Comparison of ENCODE assay signal across 9 mouse cellular contexts in genomic region chr8:126601325-126601724, GRCm38 (mm10). TPM values are rescaled to one million over a fixed set of nuclear protein-coding genes. Genes with fewer than 3 reads are reported as not detected.
DNase-seq lines count a peak whose midpoint lies in the region; ATAC-seq and TF ChIP-seq lines count a peak whose summit lies in the region.
"Had no signal": no experiment of that assay in that cellular context is flagged by ENCODE, and none has a peak within 500 bp of the region (broad histone marks: within the 10 kb centered on the region; RNA-seq: fewer than 3 reads in every experiment).

No protein-coding gene starts in this region.

- H3K9ac ChIP-seq in intestine, embryonic 16.5 days (ENCODE audit: low read depth, low read length), result no peak overlapping the region
- no peak overlapping the region for H3K9ac ChIP-seq in intestine, embryonic 15.5 days
- H3K9ac ChIP-seq in ES-E14 (ENCODE audit: insufficient read depth, low read depth, low read length, poor library complexity, severe bottlenecking), result no peak overlapping the region
- no peak overlapping the region for H3K9ac ChIP-seq in hindbrain, embryonic 15.5 days

- peak overlapping the region; percentile 47; the same call in 1 of the 2 replicates for H3K27ac ChIP-seq in intestine, embryonic 16.5 days (ENCODE audit: low read length)
- no peak overlapping the region for H3K27ac ChIP-seq in intestine, embryonic 15.5 days
- peak overlapping the region; percentile 73; the same call in 1 of the 2 replicates for H3K27ac ChIP-seq in ES-E14 (ENCODE audit: insufficient read depth, low read depth, low read length, poor library complexity, severe bottlenecking)
- H3K27ac ChIP-seq in hindbrain, embryonic 15.5 days (replicated peaks), result peak overlapping the region; percentile 0; the same call in 1 of the 2 replicates

- H3K9me3 ChIP-seq in intestine, embryonic 16.5 days (ENCODE audit: control insufficient read depth, low read length), result no peaks in the 10 kb centered on the region
- H3K9me3 ChIP-seq in intestine, embryonic 15.5 days, result no peaks in the 10 kb centered on the region
- H3K9me3 ChIP-seq in ES-E14 (ENCODE audit: control insufficient read depth, insufficient read depth, low read depth, low read length), result 0 out of 2 replicates have a peak, but pooled peaks cover 6% of the 10 kb centered on the region
- H3K9me3 ChIP-seq in hindbrain, embryonic 15.5 days, result no peaks in the 10 kb centered on the region

- H3K4me2 ChIP-seq in intestine, embryonic 16.5 days (ENCODE audit: low read depth, low read length), result no peak overlapping the region
- H3K4me2 ChIP-seq in intestine, embryonic 15.5 days (replicated peaks), result no peak overlapping the region
- H3K4me2 ChIP-seq in hindbrain, embryonic 15.5 days, result no peak overlapping the region

- no peak overlapping the region for H3K4me3 ChIP-seq in intestine, embryonic 16.5 days (ENCODE audit: low read length)
- H3K4me3 ChIP-seq in intestine, embryonic 15.5 days (replicated peaks), result no peak overlapping the region
- H3K4me3 ChIP-seq in ES-E14 (ENCODE audit: insufficient read depth in 1 of 2, low read depth in 1 of 2, low read length in 2 of 2, poor library complexity in 1 of 2, severe bottlenecking in 1 of 2), result no peak overlapping the region
- no peak overlapping the region for H3K4me3 ChIP-seq in hindbrain, embryonic 15.5 days

- WGBS in intestine, embryonic 16.5 days, result 38% methylated on average over 5 of the region's 5 CpGs
- WGBS in intestine, embryonic 15.5 days, result 45% methylated on average over 5 of the region's 5 CpGs
- WGBS in hindbrain, embryonic 15.5 days, result 11% methylated on average over 5 of the region's 5 CpGs

- peaks cover 33% of the 10 kb centered on the region for H3K4me1 ChIP-seq in intestine, embryonic 16.5 days (ENCODE audit: control insufficient read depth, insufficient read depth, low read length)
- H3K4me1 ChIP-seq in intestine, embryonic 15.5 days (replicated peaks), result peaks cover 27% of the 10 kb centered on the region
- H3K4me1 ChIP-seq in ES-E14 (ENCODE audit: control insufficient read depth in 2 of 2, insufficient read depth in 2 of 2, low read length in 2 of 2, poor library complexity in 1 of 2), result peaks cover 17 to 26% of the 10 kb centered on the region in 2 experiments
- H3K4me1 ChIP-seq in hindbrain, embryonic 15.5 days (replicated peaks), result peaks cover 46% of the 10 kb centered on the region

- DNase-seq in A20 (ENCODE audit: low read depth, low spot score), result peak; percentile 81
- DNase-seq in ES-E14 (ENCODE audit: low read depth, low spot score), result no peak
- DNase-seq in natural killer cell, adult 2 months (ENCODE audit: low spot score in 2 of 2), result no peak
- DNase-seq in adrenal gland, adult (ENCODE audit: inconsistent age in 2 of 2, low spot score in 1 of 2), result no peak
- DNase-seq: right cerebral cortex, postnatal 14 days; thymus, adult 2 months had no signal

- H3K27me3 ChIP-seq in intestine, embryonic 16.5 days (replicated peaks; ENCODE audit: control insufficient read depth, insufficient read depth, low read length), result no peaks in the 10 kb centered on the region
- no peaks in the 10 kb centered on the region for H3K27me3 ChIP-seq in intestine, embryonic 15.5 days (replicated peaks)
- H3K27me3 ChIP-seq in hindbrain, embryonic 15.5 days, result no peaks in the 10 kb centered on the region

- no peaks in the 10 kb centered on the region for H3K36me3 ChIP-seq in intestine, embryonic 16.5 days (ENCODE audit: control insufficient read depth, insufficient read depth, low read length)
- H3K36me3 ChIP-seq in intestine, embryonic 15.5 days, result no peaks in the 10 kb centered on the region
- H3K36me3 ChIP-seq in ES-E14 (ENCODE audit: control insufficient read depth, insufficient read depth, low read length, poor library complexity, severe bottlenecking), result no peaks in the 10 kb centered on the region
- H3K36me3 ChIP-seq in hindbrain, embryonic 15.5 days, result no peaks in the 10 kb centered on the region

- no peak for ATAC-seq in intestine, embryonic 16.5 days
- ATAC-seq in intestine, embryonic 15.5 days, result no peak
- ATAC-seq in hindbrain, embryonic 15.5 days (ENCODE audit: low FRiP score, low read depth), result no peak

- in situ Hi-C loops in ES-E14 (cut with MboI; ENCODE audit: low sequenced_read_pairs in 2 of 2, unreplicated experiment in 2 of 2), result no loop called here

TF ChIP-seq in ES-E14, 5 proteins besides CTCF, POLR2A, EP300 and RAD21:
- TF ChIP-seq HCFC1 (IDR thresholded peaks at IDR 0.05; ENCODE audit: borderline replicate concordance, insufficient read depth, low read length), result no peak
- no peak for TF ChIP-seq MAFK (IDR thresholded peaks at IDR 0.05; ENCODE audit: insufficient read depth, low read depth, low read length)
- TF ChIP-seq ZC3H11A (IDR thresholded peaks at IDR 0.05; ENCODE audit: borderline replicate concordance, low read depth, low read length), result no peak
- TF ChIP-seq ZNF384 (IDR thresholded peaks at IDR 0.05; ENCODE audit: low read depth, low read length), result no peak
- no peak for TF ChIP-seq CHD2 (IDR thresholded peaks at IDR 0.05; ENCODE audit: low read depth, low read length)
TF ChIP-seq in ES-E14: peak in this region for 0.

RNA-seq across cellular contexts. Expression of gene Irf2bp2, which starts 7.5 kb away (rescaled TPM):
- polyA plus RNA-seq in intestine, embryonic 16.5 days (2015; fragmentation: Nextera tagmentation; extraction: Ambion mirVana), result 11.5 and 11.9 TPM in 2 replicates
- 14.1 and 16.1 TPM in 2 replicates for polyA plus RNA-seq in intestine, embryonic 15.5 days (2015; fragmentation: Nextera tagmentation; extraction: Ambion mirVana)
- 21.9 and 25.7 TPM in 2 replicates for total RNA-seq in ES-E14 (2012; rRNA removed)
- polyA plus RNA-seq in hindbrain, embryonic 15.5 days (2015; fragmentation: Nextera tagmentation; extraction: Ambion mirVana), result 9.1 and 9.2 TPM in 2 replicates
